Mouse (Mus musculus): ENCODE data around the gene Cfap45. TPM values are rescaled to one million over a fixed set of nuclear protein-coding genes. Genes with fewer than 3 reads are reported as not detected.

Cfap45 gene
- polyA plus RNA-seq, 1 experiment from 2014 or later, result 3.0 TPM

GRCm38 (mm10) chr1:172489585-172490250, 30.9 kb upstream of the Cfap45 start:
- Histone ChIP-seq H3K4me1 (replicated peaks; ENCODE audit: control insufficient read depth, insufficient read depth, low read length) (peaks cover 39% of the 10 kb centered on the region), H3K9me3 (ENCODE audit: control insufficient read depth, low read length) (no peaks in the 10 kb centered on the region), H3K4me2 (ENCODE audit: low read length) (peak overlapping the region; percentile 46; the same call in 1 of the 2 replicates), H3K27me3 (replicated peaks; ENCODE audit: control insufficient read depth, insufficient read depth, low read length) (no peaks in the 10 kb centered on the region), H3K27ac (ENCODE audit: low read length) (no peak overlapping the region), H3K9ac (replicated peaks; ENCODE audit: low read depth, low read length) (no peak overlapping the region), H3K36me3 (ENCODE audit: control insufficient read depth, insufficient read depth) (peaks cover 7% of the 10 kb centered on the region; the same call in 1 of the 2 replicates), H3K4me3 (replicated peaks; ENCODE audit: low read length) (no peak overlapping the region)
- whole genome bisulfite sequencing, result 58% methylated on average over 12 of the region's 12 CpGs
- ATAC-seq, result peak; percentile 24

- 7% methylated on average over 10 of the region's 10 CpGs for whole genome bisulfite sequencing
- Histone ChIP-seq H3K27ac (ENCODE audit: low read length) (no peak overlapping the region), H3K27me3 (replicated peaks; ENCODE audit: control insufficient read depth, insufficient read depth, low read length) (no peaks in the 10 kb centered on the region), H3K4me3 (replicated peaks; ENCODE audit: low read length) (peak overlapping the region; percentile 22; the same call in 1 of the 2 replicates), H3K4me2 (ENCODE audit: low read length) (peak overlapping the region; percentile 46), H3K4me1 (replicated peaks; ENCODE audit: control insufficient read depth, insufficient read depth, low read length) (peaks cover 33% of the 10 kb centered on the region), H3K9me3 (ENCODE audit: control insufficient read depth, low read length) (no peaks in the 10 kb centered on the region), H3K9ac (replicated peaks; ENCODE audit: low read depth, low read length) (no peak overlapping the region; the same call in 1 of the 2 replicates), H3K36me3 (ENCODE audit: control insufficient read depth, insufficient read depth) (peaks cover 10% of the 10 kb centered on the region; the same call in 1 of the 2 replicates)
- ATAC-seq, result peak; percentile 29
Observed at GRCm38 (mm10) chr1:172490261-172490661, 30.3 kb upstream of the Cfap45 start.

GRCm38 (mm10) chr1:172492047-172492446, 28.6 kb upstream of the Cfap45 start:
- H3K9me3 ChIP-seq (ENCODE audit: control insufficient read depth, low read length), result no peaks in the 10 kb centered on the region
- H3K4me1 ChIP-seq (replicated peaks; ENCODE audit: control insufficient read depth, insufficient read depth, low read length), result peaks cover 16% of the 10 kb centered on the region
- H3K4me3 ChIP-seq (replicated peaks; ENCODE audit: low read length), result no peak overlapping the region
- no peak overlapping the region for H3K27ac ChIP-seq (ENCODE audit: low read length)
- WGBS, result 92% methylated on average over 8 of the region's 8 CpGs
- no peak overlapping the region for H3K4me2 ChIP-seq (ENCODE audit: low read length)
- peaks cover 23% of the 10 kb centered on the region for H3K36me3 ChIP-seq (ENCODE audit: control insufficient read depth, insufficient read depth)
- no peak for ATAC-seq
- no peaks in the 10 kb centered on the region for H3K27me3 ChIP-seq (replicated peaks; ENCODE audit: control insufficient read depth, insufficient read depth, low read length)
- H3K9ac ChIP-seq (replicated peaks; ENCODE audit: low read depth, low read length), result no peak overlapping the region

- peaks cover 8% of the 10 kb centered on the region for H3K4me1 ChIP-seq (replicated peaks; ENCODE audit: control insufficient read depth, insufficient read depth, low read length)
- WGBS, result 82% methylated on average over 6 of the region's 6 CpGs
- H3K9ac ChIP-seq (replicated peaks; ENCODE audit: low read depth, low read length), result no peak overlapping the region
- H3K27me3 ChIP-seq (replicated peaks; ENCODE audit: control insufficient read depth, insufficient read depth, low read length), result no peaks in the 10 kb centered on the region
- H3K9me3 ChIP-seq (ENCODE audit: control insufficient read depth, low read length), result no peaks in the 10 kb centered on the region
- H3K27ac ChIP-seq (ENCODE audit: low read length), result no peak overlapping the region
- peaks cover 31% of the 10 kb centered on the region for H3K36me3 ChIP-seq (ENCODE audit: control insufficient read depth, insufficient read depth)
- H3K4me2 ChIP-seq (ENCODE audit: low read length), result no peak overlapping the region
- H3K4me3 ChIP-seq (replicated peaks; ENCODE audit: low read length), result no peak overlapping the region
- ATAC-seq, result no peak
Observed at GRCm38 (mm10) chr1:172493516-172493915, 27.1 kb upstream of the Cfap45 start.

GRCm38 (mm10) chr1:172496030-172496429, 24.6 kb upstream of the Cfap45 start:
- Histone ChIP-seq H3K4me1 (replicated peaks; ENCODE audit: control insufficient read depth, insufficient read depth, low read length) (peaks cover 11% of the 10 kb centered on the region), H3K27me3 (replicated peaks; ENCODE audit: control insufficient read depth, insufficient read depth, low read length) (peaks cover 11% of the 10 kb centered on the region), H3K9ac (replicated peaks; ENCODE audit: low read depth, low read length) (no peak overlapping the region), H3K4me3 (replicated peaks; ENCODE audit: low read length) (no peak overlapping the region), H3K4me2 (ENCODE audit: low read length) (no peak overlapping the region), H3K36me3 (ENCODE audit: control insufficient read depth, insufficient read depth) (peaks cover 31% of the 10 kb centered on the region), H3K27ac (ENCODE audit: low read length) (no peak overlapping the region), H3K9me3 (ENCODE audit: control insufficient read depth, low read length) (no peaks in the 10 kb centered on the region)
- WGBS, result 84% methylated on average over 17 of the region's 17 CpGs
- no peak for ATAC-seq

- Histone ChIP-seq H3K36me3 (ENCODE audit: control insufficient read depth, insufficient read depth) (peaks cover 31% of the 10 kb centered on the region), H3K27ac (ENCODE audit: low read length) (no peak overlapping the region), H3K4me1 (replicated peaks; ENCODE audit: control insufficient read depth, insufficient read depth, low read length) (peaks cover 15% of the 10 kb centered on the region), H3K4me2 (ENCODE audit: low read length) (no peak overlapping the region), H3K9me3 (ENCODE audit: control insufficient read depth, low read length) (no peaks in the 10 kb centered on the region), H3K9ac (replicated peaks; ENCODE audit: low read depth, low read length) (no peak overlapping the region), H3K27me3 (replicated peaks; ENCODE audit: control insufficient read depth, insufficient read depth, low read length) (peaks cover 15% of the 10 kb centered on the region), H3K4me3 (replicated peaks; ENCODE audit: low read length) (no peak overlapping the region)
- ATAC-seq, result no peak
- 84% methylated on average over 10 of the region's 10 CpGs for WGBS
Observed at GRCm38 (mm10) chr1:172497428-172497827, 23.2 kb upstream of the Cfap45 start.

- Histone ChIP-seq H3K9me3 (ENCODE audit: control insufficient read depth, low read length) (no peaks in the 10 kb centered on the region), H3K4me1 (replicated peaks; ENCODE audit: control insufficient read depth, insufficient read depth, low read length) (peaks cover 26% of the 10 kb centered on the region), H3K9ac (replicated peaks; ENCODE audit: low read depth, low read length) (peak within 1 kb of the TSS; percentile 30), H3K27ac (ENCODE audit: low read length) (no peak within 1 kb of the TSS), H3K36me3 (ENCODE audit: control insufficient read depth, insufficient read depth) (peaks cover 22% of the 10 kb centered on the region), H3K4me2 (ENCODE audit: low read length) (peak within 1 kb of the TSS; percentile 48), H3K27me3 (replicated peaks; ENCODE audit: control insufficient read depth, insufficient read depth, low read length) (peaks cover 15% of the 10 kb centered on the region), H3K4me3 (replicated peaks; ENCODE audit: low read length) (peak within 1 kb of the TSS; percentile 36)
- WGBS, result 4% methylated on average over 30 of the region's 30 CpGs
- peak; percentile 47 for ATAC-seq
Observed at GRCm38 (mm10) chr1:172499765-172500441, 20.7 kb upstream of the Cfap45 start, which contains the start of gene Tagln2. Tagln2 (plus strand) TSS chr1:172500047.

- Histone ChIP-seq H3K36me3 (ENCODE audit: control insufficient read depth, insufficient read depth) (peaks cover 20% of the 10 kb centered on the region), H3K4me2 (ENCODE audit: low read length) (peak overlapping the region; percentile 48), H3K27me3 (replicated peaks; ENCODE audit: control insufficient read depth, insufficient read depth, low read length) (peaks cover 15% of the 10 kb centered on the region), H3K9ac (replicated peaks; ENCODE audit: low read depth, low read length) (peak overlapping the region; percentile 30), H3K4me3 (replicated peaks; ENCODE audit: low read length) (peak overlapping the region; percentile 36), H3K9me3 (ENCODE audit: control insufficient read depth, low read length) (no peaks in the 10 kb centered on the region), H3K27ac (ENCODE audit: low read length) (no peak overlapping the region), H3K4me1 (replicated peaks; ENCODE audit: control insufficient read depth, insufficient read depth, low read length) (peaks cover 26% of the 10 kb centered on the region)
- no peak; the same call in 1 of the 2 replicates for ATAC-seq
- 2% methylated on average over 56 of the region's 56 CpGs for WGBS
Observed at GRCm38 (mm10) chr1:172500451-172501370, 19.9 kb upstream of the Cfap45 start.

All from forebrain, embryonic 16.5 days (tissue).